Mouse (Mus musculus) limb, embryonic 11.5 days (tissue): ENCODE data around the gene Crebbp. TPM values are rescaled to one million over a fixed set of nuclear protein-coding genes. Genes with fewer than 3 reads are reported as not detected.

ENCODE experiments used
- ATAC-seq: fragments of 200-750 bp; cut with Nextera tagmentation; 2 replicates; pipeline ENCODE4 v1.8.0; 2017; ENCODE audit warnings: low read depth; ENCODE audit not compliant: insufficient number of reproducible peaks, low FRiP score, low TSS enrichment
- DNase-seq: peaks from one replicate; pipeline ENCODE4 v3.0.0-alpha.2; 2015; ENCODE audit warnings: low spot score
- H3K27ac ChIP-seq: fragments of 300-500 bp; sonication (generic); replicated peaks from 2 replicates; pipeline ENCODE4 v1.5.1; 2014; ENCODE audit warnings: low read depth, mild to moderate bottlenecking, low read length
- H3K27me3 ChIP-seq: fragments of 300-500 bp; sonication (generic); 2 replicates; pipeline ENCODE4 v1.6.1; 2014; ENCODE audit warnings: mild to moderate bottlenecking, low read length, mixed read lengths; ENCODE audit not compliant: control insufficient read depth, insufficient read depth
- H3K36me3 ChIP-seq: fragments of 300-500 bp; sonication (generic); 2 replicates; pipeline ENCODE4 v1.6.1; 2014; ENCODE audit warnings: mild to moderate bottlenecking, low read length, moderate library complexity, mixed read lengths; ENCODE audit not compliant: control insufficient read depth, insufficient read depth
- H3K4me1 ChIP-seq: fragments of 300-500 bp; sonication (generic); 2 replicates; pipeline ENCODE4 v1.6.1; 2014; ENCODE audit warnings: low read length, mixed read lengths; ENCODE audit not compliant: control insufficient read depth, insufficient read depth
- H3K4me2 ChIP-seq: fragments of 300-500 bp; sonication (generic); 2 replicates; pipeline ENCODE4 v1.6.1; 2014; ENCODE audit warnings: low read depth, mild to moderate bottlenecking, moderate library complexity; ENCODE audit not compliant: severe bottlenecking
- H3K4me3 ChIP-seq: fragments of 300-500 bp; sonication (generic); 2 replicates; pipeline ENCODE4 v1.5.1; 2014; ENCODE audit warnings: low read depth, low read length
- H3K9ac ChIP-seq: fragments of 300-500 bp; sonication (generic); 2 replicates; pipeline ENCODE4 v1.6.1; 2014; ENCODE audit warnings: mild to moderate bottlenecking, low read length
- H3K9me3 ChIP-seq: fragments of 300-500 bp; sonication (generic); 2 replicates; pipeline ENCODE4 v1.6.1; 2016; ENCODE audit warnings: low read length; ENCODE audit not compliant: control insufficient read depth
- WGBS: fragments of 180-500 bp; shearing (Covaris S2); extraction: QIAGEN DNeasy Blood & Tissue Kit; methylation state at CpG from one replicate; pipeline ENCODE4 v1.1.7; 2014; 5-methylcytosine and 5-hydroxymethylcytosine counted together
- polyA plus RNA-seq: library from polyadenylated mRNA; unstranded; fragments of >200 nt; fragmentation: Nextera tagmentation; extraction: Ambion mirVana; gene quantifications from 2 replicates; pipeline ENCODE4 v1.2.1, GENCODE M21; 2014

Crebbp gene
- polyA plus RNA-seq, 1 experiment from 2014 or later = 42.4 TPM

- Histone ChIP-seq H3K4me1 (peaks cover 4% of the 10 kb centered on the region; the same call in 1 of the 2 replicates), H3K36me3 (no peaks in the 10 kb centered on the region), H3K4me3 (peak overlapping the region; percentile 93), H3K9ac (peak overlapping the region; percentile 98), H3K4me2 (peak overlapping the region; percentile 71), H3K9me3 (no peaks in the 10 kb centered on the region), H3K27ac (no peak overlapping the region), H3K27me3 (0 out of 2 replicates have a peak, but pooled peaks cover 2% of the 10 kb centered on the region)
- peak; percentile 22 for DNase-seq
- ATAC-seq = peak; percentile 14; the same call in 1 of the 2 replicates
- WGBS = 42% methylated on average over 10 of the region's 10 CpGs
These were observed 939 bp upstream of the Crebbp start for GRCm38 (mm10) chr16:4214631-4215240.

GRCm38 (mm10) chr16:4212963-4213798 lies 616 bp downstream of the Crebbp start:
- no peaks in the 10 kb centered on the region for H3K9me3 ChIP-seq
- under 1% methylated on average over 80 of the region's 128 CpGs for WGBS
- H3K36me3 ChIP-seq = no peaks in the 10 kb centered on the region
- ATAC-seq (peak; percentile 44; the same call in 1 of the 2 replicates), DNase-seq (peak; percentile 65)
- H3K9ac ChIP-seq = peak overlapping the region; percentile 98
- peak overlapping the region; percentile 93 for H3K4me3 ChIP-seq
- peaks cover 4% of the 10 kb centered on the region; the same call in 1 of the 2 replicates for H3K4me1 ChIP-seq
- H3K27me3 ChIP-seq = 0 out of 2 replicates have a peak, but pooled peaks cover 2% of the 10 kb centered on the region
- H3K27ac ChIP-seq = peak overlapping the region; percentile 99
- peak overlapping the region; percentile 68 for H3K4me2 ChIP-seq

- Histone ChIP-seq H3K27ac (no peak overlapping the region; the same call in 1 of the 2 replicates), H3K4me1 (peaks cover 4% of the 10 kb centered on the region; the same call in 1 of the 2 replicates), H3K9me3 (no peaks in the 10 kb centered on the region), H3K4me2 (peak overlapping the region; percentile 68), H3K9ac (peak overlapping the region; percentile 98), H3K27me3 (0 out of 2 replicates have a peak, but pooled peaks cover 2% of the 10 kb centered on the region), H3K4me3 (peak overlapping the region; percentile 93), H3K36me3 (no peaks in the 10 kb centered on the region)
- 18% methylated on average over 23 of the region's 23 CpGs for WGBS
- DNase-seq = peak; percentile 22
- 0 out of 2 replicates have a peak, but pooled peaks have one; percentile 4 for ATAC-seq
These were observed 1.4 kb downstream of the Crebbp start for GRCm38 (mm10) chr16:4212167-4212962.

GRCm38 (mm10) chr16:4210290-4210689 lies 3.5 kb downstream of the Crebbp start:
- Histone ChIP-seq H3K27ac (no peak overlapping the region), H3K27me3 (0 out of 2 replicates have a peak, but pooled peaks cover 2% of the 10 kb centered on the region), H3K4me3 (no peak overlapping the region), H3K9me3 (no peaks in the 10 kb centered on the region), H3K4me2 (no peak overlapping the region), H3K9ac (no peak overlapping the region), H3K36me3 (peaks cover 3% of the 10 kb centered on the region), H3K4me1 (peaks cover 4% of the 10 kb centered on the region; the same call in 1 of the 2 replicates)
- 78% methylated on average over 1 of the region's 1 CpGs for WGBS
- DNase-seq (no peak), ATAC-seq (no peak)

GRCm38 (mm10) chr16:4203592-4203991 lies 10.2 kb downstream of the Crebbp start:
- no peaks in the 10 kb centered on the region for H3K27me3 ChIP-seq
- H3K4me1 ChIP-seq = no peaks in the 10 kb centered on the region
- no peak overlapping the region for H3K4me3 ChIP-seq
- no peak overlapping the region for H3K4me2 ChIP-seq
- WGBS = 96% methylated on average over 1 of the region's 1 CpGs
- no peaks in the 10 kb centered on the region for H3K9me3 ChIP-seq
- no peak for DNase-seq
- H3K36me3 ChIP-seq = peaks cover 3% of the 10 kb centered on the region
- H3K27ac ChIP-seq = no peak overlapping the region
- no peak overlapping the region for H3K9ac ChIP-seq
- ATAC-seq = no peak

GRCm38 (mm10) chr16:4199995-4200394 lies 13.8 kb downstream of the Crebbp start:
- ATAC-seq = no peak
- 61% methylated on average over 1 of the region's 1 CpGs for WGBS

GRCm38 (mm10) chr16:4199566-4199965 lies 14.2 kb downstream of the Crebbp start:
- 94% methylated on average over 2 of the region's 2 CpGs for WGBS
- ATAC-seq = no peak
- Histone ChIP-seq H3K27me3 (no peaks in the 10 kb centered on the region), H3K27ac (no peak overlapping the region), H3K4me1 (no peaks in the 10 kb centered on the region), H3K9ac (no peak overlapping the region), H3K4me2 (no peak overlapping the region), H3K9me3 (no peaks in the 10 kb centered on the region), H3K4me3 (no peak overlapping the region), H3K36me3 (no peaks in the 10 kb centered on the region)
- DNase-seq = no peak

More at GRCm38 (mm10) chr16:4199995-4200394, 13.8 kb downstream of the Crebbp start:
- H3K9me3 ChIP-seq = no peaks in the 10 kb centered on the region
- no peaks in the 10 kb centered on the region for H3K36me3 ChIP-seq
- no peak overlapping the region for H3K9ac ChIP-seq
- H3K4me3 ChIP-seq = no peak overlapping the region
- H3K27me3 ChIP-seq = no peaks in the 10 kb centered on the region
- no peak overlapping the region for H3K27ac ChIP-seq
- DNase-seq = no peak
- H3K4me2 ChIP-seq = no peak overlapping the region
- no peaks in the 10 kb centered on the region for H3K4me1 ChIP-seq

- Histone ChIP-seq H3K9me3 (no peaks in the 10 kb centered on the region), H3K9ac (no peak overlapping the region), H3K4me1 (no peaks in the 10 kb centered on the region), H3K4me2 (no peak overlapping the region), H3K36me3 (no peaks in the 10 kb centered on the region), H3K27me3 (no peaks in the 10 kb centered on the region), H3K27ac (no peak overlapping the region), H3K4me3 (no peak overlapping the region)
- no peak for DNase-seq
- WGBS = 92% methylated on average over 4 of the region's 4 CpGs
- no peak for ATAC-seq
These were observed 15.8 kb downstream of the Crebbp start for GRCm38 (mm10) chr16:4198004-4198403.
